Mouse (Mus musculus): ENCODE measurements around the gene Ccdc184.

Ccdc184 gene

DNA sequence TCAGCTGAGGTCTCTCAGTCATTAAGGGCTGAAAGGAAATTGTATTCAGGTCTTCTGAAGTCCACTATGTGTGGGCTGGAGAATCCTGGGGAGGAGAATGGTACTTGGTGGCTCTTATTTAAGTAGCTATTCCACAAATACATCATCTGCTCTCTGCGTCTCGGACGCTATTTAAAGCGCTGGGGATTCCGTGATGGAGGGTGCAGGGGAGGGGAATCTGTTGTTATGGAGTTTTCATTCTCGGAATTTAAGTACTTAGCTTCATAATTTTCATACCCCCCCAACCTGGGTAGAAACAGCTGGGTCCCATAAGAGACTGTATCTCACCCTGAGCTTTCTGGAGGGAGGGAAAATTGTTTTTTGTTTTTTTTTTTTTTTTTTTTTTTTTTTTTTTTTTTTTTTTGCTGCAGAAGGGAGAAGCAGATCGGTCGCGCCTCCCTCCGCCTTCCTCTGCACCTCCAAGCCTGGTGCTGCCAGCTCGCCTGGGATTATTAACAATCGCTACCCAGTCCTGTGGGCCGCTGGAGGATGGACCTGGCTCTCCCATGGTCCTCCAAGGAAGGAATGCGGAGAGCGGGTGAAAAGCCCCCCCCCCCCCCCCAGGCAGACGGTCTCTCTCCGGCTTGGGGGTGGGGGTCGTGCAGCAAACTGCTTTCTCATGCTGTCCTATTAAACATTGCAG is at the start of gene Ccdc184:
Gene Ccdc184 (plus strand): TSS at position 196 of the 682 bp plus-strand sequence.
- DNase-seq (ENCODE audit: low spot score): no peak

DNA sequence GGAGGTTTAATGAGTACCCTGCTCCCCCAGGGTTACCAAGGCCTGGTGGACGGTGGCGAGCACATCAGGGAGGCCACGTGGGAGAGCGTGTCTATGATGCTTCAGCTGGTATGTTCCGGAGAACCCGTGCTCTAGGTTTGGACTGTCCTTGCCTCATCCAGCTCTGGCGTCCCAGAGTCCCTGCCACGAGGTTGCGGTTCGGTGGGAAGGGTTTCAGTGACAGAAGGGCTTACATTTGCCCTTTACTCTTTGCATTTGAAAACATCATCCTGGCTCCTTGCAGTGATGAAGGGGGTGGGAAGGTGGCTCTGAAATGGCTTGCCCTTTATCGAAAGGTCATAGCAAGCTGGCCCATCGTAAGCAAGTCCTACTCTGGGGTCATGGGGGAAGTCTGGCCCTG is 47.6 kb upstream of the Ccdc184 start:
- DNase-seq (ENCODE audit: low spot score): no peak

DNA sequence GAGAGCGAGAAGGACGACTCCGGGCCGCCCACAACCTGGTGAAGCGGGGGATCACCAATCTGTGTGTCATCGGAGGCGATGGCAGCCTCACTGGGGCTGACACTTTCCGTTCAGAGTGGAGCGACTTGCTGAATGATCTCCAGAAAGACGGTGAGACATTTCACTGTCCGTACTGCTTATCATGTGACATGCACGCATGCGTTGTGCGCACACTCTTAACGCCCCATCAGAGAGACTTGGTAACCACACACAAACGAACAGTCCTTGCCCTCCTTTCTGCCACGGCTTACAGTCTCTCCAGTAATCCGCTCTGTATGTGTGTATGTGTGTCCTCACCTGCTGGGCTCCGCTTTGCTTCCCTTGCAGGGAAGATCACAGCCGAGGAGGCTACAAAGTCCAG is 46.1 kb upstream of the Ccdc184 start:
- DNase-seq (ENCODE audit: low spot score): no peak

DNA sequence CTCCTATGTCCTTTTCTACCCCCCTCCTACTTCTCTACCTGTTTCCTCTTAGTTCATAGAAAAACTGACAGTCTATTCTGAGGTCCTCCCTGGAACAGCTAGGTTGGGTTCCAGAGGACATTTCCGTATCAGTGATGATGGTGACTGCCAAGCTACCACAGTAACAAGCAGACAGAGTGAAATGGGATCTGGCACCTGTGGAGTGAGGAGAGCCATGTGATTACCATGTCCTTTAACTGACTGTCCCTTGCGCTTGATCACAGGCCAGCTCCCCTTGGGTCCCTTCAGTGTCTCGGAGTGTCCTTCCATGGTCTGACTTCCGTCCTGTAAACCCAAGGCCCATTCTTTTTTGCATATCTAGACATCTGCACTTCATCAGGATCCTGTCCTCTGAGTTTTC is 36.0 kb upstream of the Ccdc184 start:
- DNase-seq (ENCODE audit: low spot score): no peak

DNA sequence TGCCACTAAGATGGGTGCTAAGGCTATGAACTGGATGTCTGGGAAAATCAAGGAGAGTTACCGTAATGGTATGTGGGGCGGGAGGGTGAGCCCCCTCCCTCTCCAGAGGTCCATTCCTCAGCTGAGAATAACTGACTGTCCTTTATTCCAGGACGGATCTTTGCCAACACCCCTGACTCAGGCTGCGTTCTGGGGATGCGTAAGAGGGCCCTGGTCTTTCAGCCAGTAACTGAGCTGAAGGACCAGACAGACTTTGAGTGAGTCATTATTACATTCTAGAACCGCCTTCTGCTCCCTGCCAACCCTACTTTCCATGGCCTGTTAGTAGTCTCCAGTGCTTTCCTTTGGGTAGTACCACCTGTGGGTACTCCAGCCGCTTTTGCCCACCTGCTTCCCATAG is 35.5 kb upstream of the Ccdc184 start:
- DNase-seq (ENCODE audit: low spot score): no peak

DNA sequence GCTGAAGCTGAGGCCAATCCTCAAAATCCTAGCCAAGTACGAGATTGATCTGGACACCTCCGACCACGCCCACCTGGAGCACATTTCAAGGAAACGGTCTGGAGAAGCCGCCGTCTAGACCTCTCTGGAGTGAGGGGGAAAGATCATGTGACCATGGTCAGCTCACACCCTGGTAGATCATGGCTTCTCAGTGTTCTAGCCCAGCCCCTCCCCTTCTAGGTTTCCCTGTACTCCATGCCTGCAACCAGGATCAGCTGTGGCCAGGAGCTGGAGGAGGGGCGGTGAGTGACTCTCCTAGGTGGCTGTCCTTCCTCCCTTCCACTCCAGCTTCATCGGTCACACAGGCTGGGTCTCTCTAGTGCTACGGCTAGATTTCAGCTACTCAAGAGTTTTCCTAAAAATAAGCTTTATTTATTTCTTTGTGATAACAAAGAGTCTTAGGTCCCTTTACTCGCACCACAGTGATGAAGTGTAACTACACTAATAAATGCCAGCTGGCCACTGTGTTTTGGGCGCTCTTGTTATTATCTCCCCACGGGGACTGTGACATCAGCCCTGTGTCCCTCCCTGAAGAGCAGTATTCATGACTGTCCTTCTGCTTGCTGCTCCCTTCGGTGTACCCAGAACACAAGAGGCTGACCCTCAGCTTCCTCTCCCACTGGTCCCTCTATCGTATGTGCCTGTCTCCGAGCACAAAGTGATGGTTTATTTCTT is 34.9 kb upstream of the Ccdc184 start:
- DNase-seq (ENCODE audit: low spot score): no peak

DNA sequence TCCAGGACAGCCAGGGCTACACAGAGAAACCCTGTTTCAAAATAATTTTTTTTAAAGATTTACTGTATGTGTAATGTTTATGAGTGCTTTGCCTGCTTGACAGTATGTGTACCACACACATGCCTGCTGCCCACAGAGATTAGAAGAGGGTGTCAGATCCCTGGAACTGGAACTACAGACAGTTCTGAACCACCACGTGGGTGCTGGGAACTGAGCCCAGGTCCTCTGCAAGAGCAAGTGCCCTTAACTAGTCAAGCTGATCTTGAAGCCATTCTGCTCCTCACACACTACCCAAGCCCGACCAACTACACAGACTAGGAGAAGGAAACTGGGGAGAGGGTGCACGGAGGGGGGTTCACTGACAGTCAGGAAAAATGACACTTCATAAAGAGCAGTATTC is 33.5 kb upstream of the Ccdc184 start:
- no peak for DNase-seq (ENCODE audit: low spot score)

DNA sequence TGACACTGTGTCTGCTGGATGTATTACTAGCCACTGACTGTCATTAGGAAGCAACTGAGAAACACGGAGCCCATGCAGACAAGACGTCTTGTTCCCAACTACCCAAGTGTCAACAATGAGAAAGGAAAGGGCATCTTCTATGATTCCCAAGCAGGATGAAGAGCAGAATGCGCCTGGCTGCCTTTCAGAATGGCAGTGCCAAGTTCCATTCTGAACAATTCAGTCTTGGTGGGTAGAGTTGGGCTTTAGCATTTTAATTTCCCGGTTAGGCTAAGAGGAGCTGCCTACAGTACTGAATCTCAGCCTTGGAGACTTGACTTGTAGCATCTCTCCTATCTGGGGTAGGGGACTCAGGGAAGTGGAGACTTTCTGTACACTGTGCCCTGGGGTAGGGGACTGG is 32.9 kb upstream of the Ccdc184 start:
- no peak for DNase-seq (ENCODE audit: low spot score)

DNA sequence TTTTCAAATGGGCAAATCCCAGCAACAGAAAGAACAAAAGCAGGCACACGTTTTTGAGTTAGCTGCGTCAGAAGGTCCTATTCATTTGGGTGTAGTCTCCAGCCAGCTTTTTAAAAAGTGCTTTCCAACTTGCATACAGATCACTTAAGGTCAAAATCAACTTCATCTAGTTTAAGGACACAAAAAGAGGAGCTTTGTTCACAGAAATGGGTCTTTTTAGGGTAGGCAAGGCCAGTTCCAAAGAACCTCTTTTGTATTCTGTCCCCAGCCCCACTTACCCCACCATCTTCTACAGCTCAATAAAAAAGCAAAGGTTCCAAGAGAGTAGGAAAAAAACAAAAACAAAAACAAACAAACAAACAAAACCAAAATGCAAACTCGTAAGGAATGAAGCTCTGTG is 32.3 kb upstream of the Ccdc184 start:
- DNase-seq (ENCODE audit: low spot score): no peak

DNA sequence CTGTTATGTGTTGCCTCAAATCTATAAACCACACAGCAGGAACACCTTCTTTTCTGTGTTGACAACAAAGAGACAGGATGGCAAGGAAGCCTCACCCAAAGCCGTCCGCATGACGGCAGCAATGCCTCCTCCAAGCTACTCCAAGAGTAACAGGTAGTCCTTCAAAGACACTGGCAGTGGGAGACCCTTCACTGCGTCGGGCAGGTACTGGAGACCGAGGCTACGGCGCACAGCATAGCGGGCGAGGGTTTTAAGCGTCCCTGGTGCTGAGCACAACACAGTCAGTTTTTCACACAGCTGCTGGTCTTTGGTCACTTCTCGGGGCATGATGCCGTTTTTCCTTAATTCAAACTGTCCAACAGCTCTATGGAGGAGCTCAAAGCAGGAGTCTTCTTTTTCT is 31.3 kb upstream of the Ccdc184 start:
- no peak for DNase-seq (ENCODE audit: low spot score)

DNA sequence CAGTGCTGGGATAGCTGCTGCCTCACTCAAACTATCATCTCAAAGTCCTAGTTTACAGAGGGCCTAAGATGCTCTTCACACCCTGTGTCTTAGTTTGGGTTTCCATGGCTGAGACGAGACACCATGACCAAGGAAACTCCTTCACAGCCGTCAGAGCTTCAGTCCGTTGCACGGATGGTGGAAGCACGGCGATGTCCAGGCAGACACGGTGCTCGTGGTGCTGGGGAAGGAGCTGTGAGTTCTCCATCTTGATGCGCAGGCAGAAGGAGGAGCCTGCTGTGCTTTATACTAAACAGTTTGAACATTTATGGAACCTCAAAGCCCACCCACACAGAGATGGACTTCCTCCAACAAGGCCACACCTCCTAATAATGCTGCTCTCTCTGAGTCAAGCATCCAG is 30.1 kb upstream of the Ccdc184 start:
- no peak for DNase-seq (ENCODE audit: low spot score)

DNA sequence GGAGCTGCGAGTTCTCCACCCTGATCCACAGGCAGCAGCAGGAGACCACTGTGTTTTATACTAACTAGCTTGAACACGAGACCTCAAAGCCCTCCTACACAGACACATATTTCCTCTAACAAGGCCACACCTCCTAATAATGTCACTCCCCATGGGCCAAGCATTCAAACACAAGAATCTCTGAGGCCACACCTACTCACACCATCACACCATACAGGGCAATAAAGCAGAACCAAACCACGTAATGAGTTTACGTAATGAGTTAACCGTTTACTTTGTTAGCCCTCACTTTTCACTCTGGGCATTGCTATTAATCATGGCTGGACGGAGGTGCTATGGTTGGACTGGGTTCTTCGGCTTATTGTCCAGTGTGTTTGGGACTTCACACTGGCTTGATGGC is 27.2 kb upstream of the Ccdc184 start:
- no peak for DNase-seq (ENCODE audit: low spot score)

DNA sequence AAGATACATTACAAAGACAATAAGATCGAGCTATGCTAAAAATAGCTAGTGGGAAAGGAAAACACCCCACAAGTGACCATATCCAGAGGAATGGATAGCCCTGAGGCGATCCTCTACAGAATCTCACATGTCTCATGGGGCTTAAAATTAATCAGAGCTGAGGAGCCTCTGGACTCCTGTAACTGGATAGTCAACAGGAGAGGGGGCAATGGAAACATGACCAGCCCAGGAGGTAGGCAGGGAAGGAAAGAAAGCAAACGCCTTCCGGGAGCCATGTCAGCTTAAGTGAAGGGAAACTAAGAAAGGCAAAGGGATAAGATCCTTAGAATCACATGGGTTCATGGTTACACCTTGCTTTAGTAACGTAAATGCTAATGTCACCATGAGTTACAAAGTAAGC is 26.1 kb upstream of the Ccdc184 start:
- no peak for DNase-seq (ENCODE audit: low spot score)

DNA sequence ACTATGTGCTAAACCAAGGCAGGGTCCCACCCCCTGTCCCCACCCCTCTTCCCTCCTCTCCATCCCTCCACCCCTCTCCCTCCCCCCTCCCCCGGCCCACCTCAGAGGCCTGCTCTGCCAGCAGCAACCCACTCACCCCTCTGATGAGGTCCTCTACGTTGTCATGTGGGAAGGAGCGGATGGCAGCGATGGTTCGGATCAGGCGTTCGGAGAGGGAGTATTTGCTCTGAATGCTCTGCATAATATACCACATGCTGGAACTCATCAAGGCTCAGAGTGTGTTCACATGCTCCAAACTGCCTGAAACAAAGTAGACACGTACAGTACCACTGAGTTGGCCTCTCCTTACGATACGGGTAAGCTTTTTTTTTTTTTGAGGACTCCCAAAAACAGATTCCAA is 24.4 kb upstream of the Ccdc184 start:
- DNase-seq (ENCODE audit: low spot score): no peak

DNA sequence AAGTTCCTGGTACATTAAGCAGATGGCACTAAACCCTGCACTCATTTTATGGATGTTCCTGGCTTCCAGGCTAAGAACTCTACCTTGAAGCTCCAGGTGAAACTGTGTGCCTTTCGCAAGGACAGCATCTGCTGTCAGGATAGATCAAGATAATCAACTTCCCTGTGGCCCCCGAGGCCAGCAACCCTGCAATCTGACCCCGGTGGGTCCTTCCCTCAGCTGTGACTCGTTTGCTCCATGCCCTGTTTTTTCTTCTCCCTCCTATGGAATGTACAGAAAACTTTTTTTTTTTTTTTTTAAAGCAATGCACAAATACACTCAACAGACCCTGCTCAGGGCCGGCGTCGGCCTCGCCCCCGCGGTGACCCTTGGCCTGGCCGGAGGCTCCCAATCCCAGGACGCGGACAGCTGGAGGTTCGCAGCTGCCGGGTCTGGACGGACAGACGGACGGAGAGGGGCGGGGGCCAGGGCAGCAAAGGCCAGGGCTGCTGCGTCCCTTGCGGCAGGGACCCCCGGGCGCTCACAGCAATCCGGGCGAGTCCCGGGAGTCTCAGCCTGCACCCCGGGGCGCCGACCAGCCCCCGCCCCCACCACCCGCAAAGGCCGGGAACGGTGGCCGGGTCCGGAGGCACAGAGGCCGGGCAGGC is 22.0 kb upstream of the Ccdc184 start:
- peak; percentile 2 for DNase-seq (ENCODE audit: low spot score)

DNA sequence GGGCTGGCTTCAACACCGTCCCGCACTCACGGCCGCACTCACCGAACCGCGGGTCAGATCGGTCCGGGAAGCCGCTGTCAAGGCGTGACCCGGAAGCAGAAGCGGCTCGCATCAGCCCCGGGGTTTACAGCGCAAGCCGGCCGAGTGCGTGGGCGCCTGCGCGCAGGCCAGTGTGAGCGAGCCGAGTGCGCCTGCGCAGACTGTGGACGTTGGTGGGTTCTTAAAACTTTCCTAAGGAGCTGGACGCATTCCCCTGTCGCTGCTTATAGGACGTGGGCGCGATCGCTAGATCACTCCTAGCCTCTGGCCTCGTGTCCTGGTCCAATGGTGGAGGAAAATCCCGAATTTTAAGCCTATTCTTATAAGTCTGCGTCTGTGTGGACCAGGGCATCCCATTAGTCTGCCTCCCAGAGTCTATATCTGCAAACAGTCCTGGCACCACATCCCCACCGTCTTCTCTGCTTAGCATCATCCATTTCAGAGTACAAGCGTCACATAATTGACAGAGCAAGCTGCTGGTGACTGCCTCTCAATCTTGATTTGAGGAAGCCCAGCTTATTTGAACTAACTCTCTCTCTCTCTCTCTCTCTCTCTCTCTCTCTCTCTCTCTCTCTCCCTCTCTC is 21.3 kb upstream of the Ccdc184 start:
- DNase-seq (ENCODE audit: low spot score): peak; percentile 90

DNA sequence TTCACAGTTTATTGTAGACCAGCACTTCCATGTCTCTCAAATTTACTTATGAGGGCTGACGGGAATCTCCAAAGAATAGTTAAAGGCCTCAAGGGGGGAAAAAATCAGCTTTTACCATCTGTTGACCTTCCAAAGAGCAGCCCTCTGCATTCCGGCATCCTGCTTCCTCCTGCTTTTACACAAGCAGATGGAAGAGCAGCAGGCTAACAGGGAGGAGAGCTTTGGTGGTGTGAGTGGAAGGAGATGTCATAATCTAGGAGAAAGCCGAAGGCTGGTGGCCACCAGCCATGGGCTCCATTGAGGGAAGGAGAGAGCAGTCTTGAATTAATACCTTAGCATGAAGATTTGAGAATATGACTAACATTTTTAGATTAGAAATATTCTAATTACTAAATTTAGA is 18.6 kb upstream of the Ccdc184 start:
- DNase-seq (ENCODE audit: low spot score): no peak

DNA sequence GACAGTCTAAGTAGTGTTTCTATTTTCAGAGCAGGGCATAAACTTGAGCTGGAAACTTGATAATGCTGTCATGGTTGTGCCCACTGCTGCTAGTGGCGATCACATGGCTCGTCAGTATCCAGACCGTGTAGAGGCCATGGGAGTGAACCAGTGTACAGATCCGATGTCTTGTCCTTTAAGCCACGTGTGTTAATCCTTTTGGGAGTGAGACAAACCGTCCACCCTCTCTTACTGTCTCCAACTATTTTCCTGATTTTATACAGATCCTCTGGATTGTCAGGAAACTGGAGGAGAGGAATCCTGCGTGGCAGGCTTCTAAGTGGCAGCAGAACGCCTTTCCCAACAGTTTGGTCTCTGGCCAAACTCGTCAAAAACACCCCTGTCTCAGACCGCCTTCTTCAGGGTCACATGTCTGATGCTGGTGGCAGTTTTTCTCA is 17.8 kb upstream of the Ccdc184 start:
- no peak for DNase-seq (ENCODE audit: low spot score)

DNA sequence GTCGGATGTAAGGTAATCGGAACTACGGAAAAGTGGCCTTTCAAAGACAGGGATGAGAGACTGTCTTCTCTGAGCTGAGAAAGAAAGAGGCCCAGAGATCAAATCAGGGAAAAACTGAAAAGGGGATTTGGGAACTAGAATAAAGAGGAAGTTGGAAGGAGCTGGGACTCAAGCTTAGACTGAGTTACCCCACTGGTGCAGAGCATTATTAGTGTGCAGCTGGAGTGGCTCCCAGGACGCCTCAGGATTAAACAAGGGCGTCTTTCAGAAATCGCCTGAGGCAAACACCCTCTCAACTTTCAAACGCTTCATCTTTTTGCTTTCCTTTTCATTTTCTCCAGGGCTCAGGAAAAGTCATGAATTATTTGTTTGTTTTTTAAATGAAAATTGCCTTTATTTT is 14.0 kb upstream of the Ccdc184 start:
- DNase-seq (ENCODE audit: low spot score): no peak

DNA sequence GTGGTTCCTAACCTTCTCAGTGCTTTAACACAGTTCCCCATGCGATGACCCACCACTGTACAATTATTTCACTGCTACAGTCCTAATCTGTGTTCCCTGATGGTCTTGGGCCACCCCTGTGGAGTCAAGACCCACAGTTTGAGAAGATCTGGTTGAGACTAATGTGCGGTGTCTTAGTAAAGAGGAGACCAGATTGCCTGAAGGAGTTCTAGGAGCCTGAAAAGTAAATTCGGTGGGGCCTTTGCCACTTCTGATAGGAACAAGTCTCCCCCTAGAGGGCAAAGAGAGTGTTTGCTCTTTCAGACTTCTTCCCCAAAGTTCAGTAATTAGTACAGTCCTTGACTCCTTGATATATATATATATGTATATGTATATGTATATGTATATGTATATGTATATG is 13.3 kb upstream of the Ccdc184 start:
- peak; percentile 40 for DNase-seq (ENCODE audit: low spot score)

DNA sequence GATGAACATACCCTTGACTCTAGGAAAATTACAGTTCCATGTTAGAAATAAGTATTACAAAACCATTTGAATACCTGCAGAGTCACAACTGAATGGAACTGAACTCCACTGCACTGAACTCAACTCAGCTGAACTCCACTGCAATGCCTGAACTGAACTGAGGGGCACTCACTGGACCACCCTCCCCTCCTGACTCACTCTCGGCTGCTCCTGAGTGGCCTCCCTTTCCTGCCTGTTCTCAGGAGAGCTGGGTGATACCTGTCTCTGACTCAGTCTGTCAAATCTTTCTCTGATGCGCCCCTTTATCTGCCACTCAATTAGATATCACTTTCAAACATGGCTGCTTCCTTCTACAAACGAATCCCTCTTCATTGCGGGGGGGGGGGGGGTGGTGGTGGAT is 12.8 kb upstream of the Ccdc184 start:
- DNase-seq (ENCODE audit: low spot score): no peak

DNA sequence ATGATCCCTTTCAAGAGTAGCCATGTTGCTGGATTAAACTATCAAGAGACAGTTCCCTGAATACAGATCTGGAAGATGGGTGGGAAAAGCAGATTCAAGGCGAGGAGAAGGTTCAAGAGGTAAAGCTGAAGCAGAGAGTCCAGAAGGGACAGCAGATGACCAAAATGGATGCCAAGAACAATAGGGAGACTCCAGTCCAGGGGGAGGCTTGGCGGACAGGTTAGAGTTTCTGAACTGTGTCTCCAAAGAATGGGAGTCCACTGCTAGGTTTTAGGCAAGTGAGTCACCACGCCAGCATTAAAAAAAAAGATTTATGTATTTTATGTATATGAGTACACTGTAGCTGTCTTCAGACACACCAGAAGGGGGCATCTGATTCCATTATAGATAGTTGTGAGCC is 12.3 kb upstream of the Ccdc184 start:
- no peak for DNase-seq (ENCODE audit: low spot score)

DNA sequence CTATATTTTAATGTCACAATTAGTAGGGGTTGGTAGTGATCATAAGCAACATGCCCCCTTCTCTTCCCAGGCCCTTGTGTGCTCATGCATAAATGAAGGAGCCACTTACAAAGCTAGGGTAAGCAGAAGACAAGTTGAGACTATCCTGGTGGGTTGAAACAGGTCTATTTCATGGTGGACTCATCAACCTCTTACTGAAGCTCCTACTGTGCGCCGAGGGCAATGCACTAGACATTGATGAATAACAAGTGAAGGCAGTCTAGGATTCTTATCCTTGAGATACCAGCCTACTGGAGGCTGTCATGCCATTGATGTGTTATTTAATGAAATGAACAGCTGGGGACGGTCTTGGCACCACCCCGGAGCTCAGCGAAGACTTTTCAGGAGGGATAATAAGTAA is 11.7 kb upstream of the Ccdc184 start:
- DNase-seq (ENCODE audit: low spot score): no peak
